Mouse (Mus musculus) left cerebral cortex, adult 18-20 months (tissue): ENCODE results near the gene Gm10320. TPM values are rescaled to one million over a fixed set of nuclear protein-coding genes. Genes with fewer than 3 reads are reported as not detected.

Experiments
- DNase-seq, 2 experiments: peaks; one replicate each; pipeline ENCODE4 v3.0.0; 2021 to 2022; ENCODE audit warnings: low spot score in 2 of 2, mixed read lengths in 1 of 2
- long read RNA-seq, 2 experiments: library from polyadenylated mRNA; stranded (forward); transcript quantifications; one replicate each; pipeline ENCODE4 v2.0.0; 2021
- total RNA-seq, 2 experiments: library from RNA; stranded (reverse); gene quantifications; 2 replicates each; pipeline ENCODE4 v1.2.3; 2021

Gm10320 gene
- total RNA-seq, result not detected
- long read RNA-seq, experiment 1, result 0 reads
- long read RNA-seq, experiment 2, result 0 reads

DNA sequence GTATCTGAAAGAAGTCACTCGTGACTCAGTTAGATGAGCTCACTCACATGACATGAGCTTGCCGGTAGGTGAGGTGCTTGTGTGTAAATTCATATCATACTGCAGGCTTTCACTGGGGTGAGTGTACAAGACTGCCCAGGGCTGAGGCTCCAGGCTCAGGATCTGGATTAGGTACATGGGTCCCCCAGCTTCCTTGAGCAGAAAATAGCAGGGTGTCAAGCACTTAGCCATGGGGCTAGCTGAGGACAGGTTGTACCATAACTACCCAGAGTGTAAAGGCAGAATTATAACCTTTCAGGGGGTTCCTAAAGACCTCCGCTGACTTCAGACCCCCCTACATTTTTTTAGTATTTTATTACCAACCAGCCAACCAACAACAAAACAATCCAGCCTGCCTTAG is at the start of gene Gm10320:
Gene Gm10320, minus strand, starts transcription at position 93 of the 400 bp plus-strand sequence.
- no peak for DNase-seq

DNA sequence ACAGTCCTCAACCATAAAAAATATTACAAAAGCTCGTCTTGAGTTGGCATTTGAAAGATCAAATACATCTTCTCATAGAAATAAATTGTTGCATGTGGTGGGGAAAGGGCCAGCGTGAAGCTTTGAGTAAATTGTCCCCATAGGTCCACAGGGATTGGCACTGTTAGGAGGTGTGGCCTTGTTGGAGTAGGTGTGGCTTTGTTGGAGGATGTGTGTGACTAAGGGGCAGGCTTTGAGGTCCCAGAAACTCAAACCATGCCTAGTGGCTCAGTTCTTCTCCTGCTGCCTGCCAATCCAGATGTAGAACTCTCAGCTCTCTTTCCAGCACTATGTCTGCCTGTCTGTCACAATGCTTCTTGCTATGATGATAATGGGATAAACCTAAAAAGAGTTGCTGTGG is 49.8 kb upstream of the Gm10320 start:
- no peak for DNase-seq

DNA sequence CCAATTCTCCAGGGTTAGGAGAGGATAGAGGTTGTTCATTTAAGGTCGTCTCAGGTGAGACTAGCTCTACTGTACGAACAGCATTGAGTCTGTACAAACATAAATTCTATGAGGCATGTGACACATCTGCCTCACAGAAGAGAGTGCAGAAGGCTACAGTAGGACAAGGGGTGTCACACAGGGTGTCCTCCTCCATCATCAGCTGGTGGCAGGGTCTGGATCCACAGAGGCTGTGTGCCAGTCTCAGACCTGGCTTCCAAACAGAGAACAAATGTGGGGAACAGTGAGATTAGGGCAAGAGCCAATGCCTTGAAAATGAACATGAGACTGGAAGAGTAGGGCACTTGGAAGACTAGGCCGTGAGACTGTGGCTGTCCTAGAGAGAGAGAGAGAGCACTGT is 48.4 kb upstream of the Gm10320 start:
- no peak for DNase-seq

DNA sequence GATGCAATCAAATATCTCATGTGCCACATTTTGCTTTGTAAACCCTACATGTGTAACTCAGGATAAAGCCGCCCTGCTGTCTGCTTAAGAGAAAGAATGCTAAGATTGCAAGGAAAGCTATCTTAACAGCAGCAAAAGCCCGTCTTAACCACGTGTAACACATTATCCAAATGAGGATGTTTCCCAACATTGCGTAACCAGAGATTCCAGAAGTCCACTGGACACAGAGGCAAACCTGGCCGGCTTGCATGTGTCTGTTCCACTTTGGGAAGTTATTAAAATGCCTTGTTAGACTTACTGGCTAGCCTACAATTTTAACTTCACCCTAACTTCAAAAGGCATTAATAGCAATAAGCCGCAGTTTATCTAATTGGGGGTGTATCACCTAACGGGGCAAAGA is 47.5 kb upstream of the Gm10320 start:
- no peak for DNase-seq

DNA sequence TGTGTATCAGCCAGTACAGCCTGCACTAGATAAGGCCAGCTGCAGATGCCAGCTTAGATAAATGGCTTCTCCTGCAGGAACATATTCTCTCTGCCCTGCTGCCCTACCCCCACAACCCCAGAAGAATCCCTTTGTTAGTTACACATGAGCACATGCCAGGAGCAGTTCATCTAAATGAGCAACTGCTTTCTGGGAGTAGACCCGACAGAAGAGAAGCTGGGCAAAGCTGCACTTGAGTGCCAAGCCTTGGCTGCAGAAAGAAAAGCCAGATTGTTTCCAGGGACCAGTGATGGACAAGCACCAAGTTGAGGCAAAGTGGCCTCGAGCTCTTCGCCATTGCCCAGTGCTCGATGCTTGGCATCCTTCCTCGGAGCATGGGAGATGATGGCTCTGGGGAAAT is 46.8 kb upstream of the Gm10320 start:
- no peak for DNase-seq

DNA sequence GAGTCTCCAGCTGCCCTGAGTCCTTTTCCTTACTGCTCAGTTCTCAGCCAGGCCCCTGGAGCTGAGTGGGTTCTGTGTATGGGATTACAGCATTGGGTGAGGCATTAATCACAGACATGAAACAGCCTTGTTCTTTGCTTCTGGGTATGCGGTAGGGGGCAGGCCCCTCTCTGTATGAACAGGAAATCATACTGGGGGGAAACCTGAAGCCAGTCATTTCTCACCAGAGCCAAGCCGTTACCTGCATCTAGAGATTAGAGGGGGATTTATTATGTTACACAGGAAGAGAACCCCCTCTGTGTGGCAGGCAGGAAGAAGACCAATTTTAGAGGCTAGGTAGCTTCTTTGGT is 43.1 kb upstream of the Gm10320 start:
- no peak for DNase-seq

DNA sequence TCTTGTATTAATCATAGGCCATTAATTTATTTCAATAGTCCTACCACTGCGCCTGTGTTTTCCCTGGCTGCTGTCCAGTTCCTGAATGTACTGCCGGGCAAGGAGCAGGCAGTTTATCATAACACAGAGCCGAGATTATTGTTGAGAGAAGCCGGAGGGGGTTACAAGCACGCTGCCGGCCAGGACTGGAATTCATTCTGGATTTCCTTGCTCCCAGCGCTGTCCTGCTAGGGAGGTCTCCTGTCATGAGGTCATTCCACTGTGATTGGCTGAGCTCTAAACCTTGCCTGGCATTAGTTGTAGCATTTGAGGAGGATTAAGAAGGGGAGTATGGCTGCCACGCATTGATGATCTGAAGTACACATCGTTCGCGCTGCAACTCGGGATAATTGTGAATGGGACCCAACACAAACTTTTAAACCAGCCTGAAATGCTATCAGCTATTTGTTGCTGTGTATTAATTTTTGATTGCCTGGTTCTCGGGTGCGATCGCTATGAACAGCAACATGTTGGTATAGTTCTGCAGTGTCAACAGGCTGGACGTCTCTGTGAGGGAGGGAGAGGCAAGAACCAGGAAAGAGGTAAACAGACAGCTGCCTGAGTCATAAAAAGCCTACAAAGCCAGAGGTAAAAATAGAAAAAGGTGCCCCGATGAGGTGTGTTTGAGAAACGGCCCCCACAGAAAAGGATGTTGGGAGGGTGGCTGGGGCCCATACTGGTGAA is 42.5 kb upstream of the Gm10320 start:
- DNase-seq, result peak in 1 of 2 experiments; percentile 3

DNA sequence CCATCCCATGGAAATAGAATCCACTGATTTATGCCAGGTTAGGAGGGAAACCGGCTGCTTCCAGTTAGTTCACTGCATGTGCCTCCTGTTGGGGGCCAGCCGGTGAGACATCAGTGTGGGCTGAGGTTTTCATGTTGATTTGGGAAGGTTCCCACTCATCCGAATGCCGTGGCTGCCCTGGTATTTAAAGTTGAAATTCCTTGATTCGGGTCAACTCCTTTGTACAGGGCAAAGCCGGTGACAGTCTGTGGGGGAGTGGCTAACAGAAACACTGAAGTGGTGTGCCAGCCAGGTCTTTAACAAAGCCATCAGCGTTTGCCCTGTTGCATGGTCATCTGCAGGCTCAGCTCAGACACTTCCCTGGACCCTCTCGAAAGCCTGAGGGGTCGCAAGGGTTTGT is 41.6 kb upstream of the Gm10320 start:
- DNase-seq, result no peak

DNA sequence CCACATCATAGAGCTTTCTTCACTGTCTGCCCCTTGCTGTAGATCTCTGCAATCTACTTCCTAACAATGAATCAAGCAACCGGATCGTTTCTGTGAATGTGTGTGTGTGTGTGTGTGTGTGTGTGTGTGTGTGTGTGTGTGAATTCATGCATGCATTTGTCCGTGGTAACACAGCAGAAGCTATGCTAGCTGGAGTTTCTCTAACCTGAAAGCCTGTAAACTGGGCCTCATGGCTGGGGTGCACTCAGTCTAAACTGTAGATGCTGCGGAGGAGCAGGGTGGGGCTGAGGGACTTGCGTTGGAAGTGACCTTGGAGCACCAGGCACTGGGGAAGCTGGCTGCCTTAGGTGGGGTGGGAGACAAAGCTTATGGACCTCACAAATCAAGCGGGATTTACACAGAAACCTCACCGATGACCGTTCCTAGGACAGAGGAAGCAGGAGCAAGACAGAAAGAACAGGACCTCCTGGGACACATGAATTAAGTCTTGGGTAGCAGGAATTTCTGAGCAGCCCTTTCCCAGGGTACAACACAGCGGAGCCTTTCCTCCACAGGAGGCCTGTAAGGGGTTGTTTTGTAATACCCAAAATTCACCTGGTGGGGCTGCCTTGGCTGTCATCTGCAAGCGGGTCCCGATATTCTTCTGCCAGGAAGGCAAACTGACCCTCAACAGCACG is 41.0 kb upstream of the Gm10320 start:
- DNase-seq, result no peak

DNA sequence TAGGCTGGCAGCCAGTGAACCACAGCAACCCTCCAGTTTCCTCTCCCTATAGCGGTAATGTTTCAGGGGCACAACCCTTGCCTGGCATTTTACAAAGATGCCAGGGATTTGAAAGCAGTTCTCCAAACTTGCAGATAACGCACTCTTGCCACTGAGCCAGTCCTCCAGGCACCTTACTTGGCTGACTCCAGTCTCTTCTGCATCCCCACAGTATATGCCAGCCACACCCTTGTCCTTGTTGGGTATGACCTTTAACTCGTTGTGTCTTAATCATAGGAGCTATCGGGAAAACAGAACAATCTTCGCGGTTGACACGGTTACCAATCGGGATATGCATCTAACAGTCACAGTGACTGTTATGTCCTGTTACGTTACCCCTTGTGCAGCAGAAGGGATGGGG is 40.2 kb upstream of the Gm10320 start:
- DNase-seq, result no peak

DNA sequence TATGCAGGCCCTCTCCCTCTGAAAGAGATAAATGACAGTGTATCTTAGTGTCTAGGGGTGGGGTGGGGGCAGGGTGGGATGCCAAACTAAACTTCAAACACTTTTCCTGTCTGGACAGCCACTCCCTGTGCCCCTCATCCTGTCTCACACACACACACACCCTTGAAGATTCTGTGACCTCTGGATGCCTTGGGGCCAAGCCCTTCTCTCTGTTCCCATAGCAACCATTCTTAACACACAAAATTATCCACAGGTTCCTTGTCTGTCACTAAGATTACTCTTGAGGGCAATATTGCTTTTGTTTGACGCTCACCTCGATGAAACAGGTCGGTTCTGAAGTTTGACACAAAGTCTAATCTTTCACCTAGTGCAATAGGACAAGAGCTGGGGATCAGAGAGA is 39.5 kb upstream of the Gm10320 start:
- DNase-seq, result no peak

DNA sequence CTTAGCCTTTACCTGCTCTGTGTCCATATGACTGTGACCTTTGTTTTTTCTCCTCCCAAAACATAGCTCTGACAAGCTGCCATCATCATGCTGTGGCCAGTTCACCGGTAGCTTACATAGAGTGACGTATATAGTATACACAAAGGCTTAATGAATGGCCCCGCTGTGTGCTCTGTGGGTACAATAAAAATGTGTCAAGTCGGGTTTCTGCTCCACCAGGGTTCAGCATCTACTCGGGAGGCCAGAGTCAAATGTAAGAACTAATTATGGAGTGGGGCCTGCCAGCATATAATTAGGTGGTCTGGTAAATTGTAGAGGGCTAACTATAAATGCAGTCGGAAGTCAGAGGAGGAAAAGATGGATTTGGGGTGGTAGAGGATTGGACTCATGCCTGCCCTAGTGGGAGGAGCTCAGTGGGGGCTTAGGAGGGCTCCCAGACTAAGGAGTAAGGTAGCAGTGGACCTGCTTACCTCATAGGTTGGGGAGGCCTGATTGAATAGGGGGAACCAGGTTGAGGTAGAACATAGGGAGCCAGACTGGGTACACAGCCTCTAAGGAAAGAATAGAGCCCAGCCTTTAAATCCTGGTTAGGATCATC is 32.0 kb upstream of the Gm10320 start:
- no peak for DNase-seq

DNA sequence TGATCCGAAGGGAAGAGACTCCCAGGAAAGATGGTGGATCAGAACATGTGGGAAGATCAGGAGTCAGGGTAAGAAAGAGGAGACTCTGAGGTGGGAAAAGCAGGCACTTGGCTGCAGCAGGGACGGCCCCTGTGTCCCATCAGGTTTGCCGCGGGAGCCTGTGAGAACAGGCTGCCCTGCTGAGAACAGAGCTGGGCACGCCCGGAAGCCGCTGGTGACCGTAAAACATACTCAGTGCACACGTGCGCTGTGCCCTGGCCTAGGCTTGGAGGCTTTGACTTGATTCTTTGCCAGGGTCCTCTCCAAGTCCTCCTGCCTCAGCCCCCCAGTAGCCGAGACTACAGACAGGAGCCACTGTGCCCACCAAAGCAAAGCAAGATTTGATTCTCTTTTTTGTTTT is 26.5 kb upstream of the Gm10320 start:
- no peak for DNase-seq

DNA sequence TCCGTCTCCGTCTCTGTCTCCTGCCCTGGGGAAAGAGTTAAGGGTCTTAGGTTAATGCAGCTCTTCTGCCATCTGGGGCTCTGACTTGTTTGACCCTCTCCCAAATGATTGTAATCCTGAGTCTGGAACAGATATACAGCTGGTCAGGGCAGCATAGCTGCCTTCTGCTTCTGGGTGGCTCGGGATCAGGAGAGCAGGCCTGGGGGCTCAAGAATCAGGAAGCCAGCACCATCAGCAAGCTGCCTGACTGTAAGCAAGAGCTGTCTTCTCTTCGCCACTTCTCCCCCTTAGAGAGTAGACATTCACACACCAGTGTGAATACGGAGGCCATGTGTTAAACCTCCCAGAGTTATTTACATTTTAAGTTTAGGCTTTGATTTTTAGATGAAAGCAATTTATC is 25.9 kb upstream of the Gm10320 start:
- DNase-seq, result no peak

DNA sequence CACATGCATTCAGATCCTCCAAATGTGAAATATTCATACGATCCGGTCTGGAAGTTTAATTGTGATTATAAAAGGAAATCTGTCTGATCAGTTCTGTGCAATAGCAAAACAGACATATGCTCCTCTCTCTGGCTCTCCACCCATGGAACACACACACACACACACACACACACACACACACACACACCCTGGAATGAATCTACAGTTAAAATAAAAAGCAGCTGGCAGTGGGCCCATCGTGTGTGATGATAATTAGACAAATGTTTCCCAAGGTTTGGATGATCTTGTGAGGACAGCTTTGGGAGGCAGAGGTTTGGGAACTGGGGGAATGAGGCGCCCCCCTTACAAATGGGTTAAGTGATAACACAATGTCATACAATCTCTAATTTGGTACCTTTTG is 25.2 kb upstream of the Gm10320 start:
- no peak for DNase-seq

DNA sequence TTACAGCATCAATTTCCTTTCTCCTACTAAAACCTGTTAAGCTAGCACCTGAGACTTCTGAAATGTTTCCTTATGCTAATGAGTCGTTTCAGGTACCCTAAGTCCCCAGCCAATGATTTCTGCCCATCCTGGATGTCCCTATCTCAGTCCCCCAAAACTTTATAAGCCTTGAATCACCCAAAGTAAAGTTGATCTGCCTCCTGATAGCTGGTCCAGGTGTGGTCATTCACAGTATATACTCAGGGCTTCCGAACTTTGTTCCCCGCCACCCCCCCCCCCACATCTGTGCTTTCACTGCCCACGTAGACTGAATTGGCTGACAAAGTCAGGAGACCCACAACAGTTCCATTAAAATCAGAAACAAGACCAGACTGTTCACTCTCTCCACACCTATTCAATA is 20.3 kb upstream of the Gm10320 start:
- no peak for DNase-seq

DNA sequence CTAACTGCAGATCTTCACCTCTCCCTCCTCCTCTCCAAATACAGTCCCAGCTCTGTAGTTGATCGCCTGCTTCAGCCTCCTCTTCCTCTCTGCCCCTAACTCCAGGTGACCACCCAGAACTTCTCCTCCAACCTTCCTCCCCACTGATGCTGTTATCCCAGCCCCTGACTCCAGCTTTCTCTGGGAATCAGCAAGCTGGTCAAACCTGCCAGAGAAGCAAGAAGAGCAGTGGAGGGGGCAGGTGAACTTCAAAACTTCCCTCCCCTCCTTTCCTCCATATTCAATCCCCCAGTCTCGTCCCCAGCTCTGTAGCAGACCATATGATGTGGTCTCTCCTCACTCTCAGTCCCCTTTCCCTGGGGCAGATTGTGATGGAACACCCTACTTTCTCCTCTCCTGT is 15.9 kb upstream of the Gm10320 start:
- DNase-seq, result no peak

DNA sequence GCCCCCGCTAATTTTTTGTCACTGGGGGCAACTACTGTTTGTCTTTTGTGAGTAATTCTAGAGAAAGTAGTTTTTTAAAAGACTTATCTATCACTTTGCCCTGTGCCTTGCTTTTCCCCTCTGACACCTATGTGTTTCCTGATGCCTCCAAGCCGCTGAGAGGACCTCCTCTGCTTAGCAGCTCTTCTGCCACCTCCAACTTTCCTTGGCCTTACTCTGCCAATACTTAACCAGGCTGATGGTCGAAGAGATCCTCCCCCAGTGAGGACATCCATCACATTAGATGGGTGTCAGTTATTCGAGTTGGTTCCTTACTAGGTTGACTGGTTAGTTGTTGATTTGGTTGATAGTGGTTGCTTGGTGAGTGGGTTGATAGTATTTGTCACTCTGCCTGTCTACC is 14.7 kb upstream of the Gm10320 start:
- no peak for DNase-seq

DNA sequence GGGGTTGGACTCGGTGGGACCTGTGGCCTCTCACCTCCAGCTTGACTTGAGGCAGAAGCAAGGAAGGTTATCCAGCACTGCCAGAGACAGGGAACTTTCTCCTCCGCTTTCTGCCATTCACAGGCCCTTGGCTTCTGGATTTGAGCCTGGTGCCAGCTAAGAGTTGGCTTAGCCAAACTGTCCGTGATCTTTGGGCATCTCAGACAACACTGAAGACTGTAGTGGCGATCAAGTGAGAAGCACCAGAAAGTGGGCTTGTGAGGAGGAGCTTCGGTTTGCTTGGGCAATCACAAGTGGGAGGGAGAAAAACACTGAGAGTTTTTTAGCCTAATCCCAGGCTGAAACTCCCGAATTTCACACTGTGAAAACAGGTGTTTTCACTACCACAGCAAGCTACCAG is 14.2 kb upstream of the Gm10320 start:
- no peak for DNase-seq

DNA sequence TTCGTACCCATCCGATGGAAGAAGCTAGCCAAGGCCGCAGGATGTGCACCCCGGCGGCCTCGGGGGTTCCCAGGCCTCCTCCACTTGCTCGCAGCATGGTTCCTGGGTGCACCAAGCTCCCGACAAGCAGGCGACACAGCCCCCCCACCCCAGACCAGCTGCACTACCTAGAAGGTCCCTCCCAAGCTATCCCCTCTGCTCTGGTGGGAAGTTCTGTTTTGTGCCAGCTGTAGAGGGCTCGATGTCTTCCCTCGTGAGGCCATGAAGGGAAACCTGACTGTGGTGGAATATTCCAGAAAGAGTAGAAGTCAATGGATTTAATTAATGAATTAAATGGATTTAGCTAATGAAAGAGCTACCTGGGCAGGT is 13.7 kb upstream of the Gm10320 start:
- DNase-seq, result no peak

DNA sequence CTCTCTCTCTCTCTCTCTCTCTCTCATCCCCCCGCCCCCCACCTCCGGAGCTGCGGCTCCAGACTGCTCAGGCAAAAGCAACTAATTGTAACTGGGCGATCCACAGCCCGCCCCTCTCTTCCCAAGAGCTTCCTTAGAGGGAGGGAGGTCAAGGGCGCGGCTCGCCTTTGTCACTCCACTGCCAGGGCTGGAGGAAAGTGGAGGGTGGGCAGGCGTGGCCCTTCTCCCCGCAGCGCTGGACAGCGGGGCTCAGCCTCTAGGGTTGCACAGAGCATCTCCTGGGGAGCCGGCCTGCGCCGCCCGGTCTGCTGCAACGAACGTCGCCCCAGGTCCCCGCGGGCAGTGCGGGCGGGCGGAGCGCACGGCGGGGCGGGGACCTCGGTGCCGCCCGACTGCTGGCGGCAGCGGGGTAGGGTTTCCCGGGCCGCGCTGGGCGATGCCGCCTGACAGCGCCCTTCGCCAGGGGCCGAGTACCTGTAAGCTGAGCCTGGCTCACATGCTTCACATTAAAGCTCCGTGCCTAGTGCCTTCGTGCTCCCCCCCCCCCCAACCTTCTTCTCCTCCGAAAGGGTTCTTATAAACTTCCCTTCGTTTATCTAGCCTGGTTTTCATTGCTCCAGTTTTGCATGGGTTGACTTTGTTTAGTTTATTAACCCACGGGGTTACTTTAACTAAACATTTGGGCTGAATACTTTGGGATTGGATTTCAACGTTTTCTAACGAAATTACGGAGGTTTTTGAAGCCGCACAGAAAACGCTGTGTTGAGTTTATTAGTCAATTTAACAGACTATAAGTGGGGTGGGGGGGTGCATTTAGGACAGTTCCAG is 13.1 kb upstream of the Gm10320 start:
- no peak for DNase-seq

DNA sequence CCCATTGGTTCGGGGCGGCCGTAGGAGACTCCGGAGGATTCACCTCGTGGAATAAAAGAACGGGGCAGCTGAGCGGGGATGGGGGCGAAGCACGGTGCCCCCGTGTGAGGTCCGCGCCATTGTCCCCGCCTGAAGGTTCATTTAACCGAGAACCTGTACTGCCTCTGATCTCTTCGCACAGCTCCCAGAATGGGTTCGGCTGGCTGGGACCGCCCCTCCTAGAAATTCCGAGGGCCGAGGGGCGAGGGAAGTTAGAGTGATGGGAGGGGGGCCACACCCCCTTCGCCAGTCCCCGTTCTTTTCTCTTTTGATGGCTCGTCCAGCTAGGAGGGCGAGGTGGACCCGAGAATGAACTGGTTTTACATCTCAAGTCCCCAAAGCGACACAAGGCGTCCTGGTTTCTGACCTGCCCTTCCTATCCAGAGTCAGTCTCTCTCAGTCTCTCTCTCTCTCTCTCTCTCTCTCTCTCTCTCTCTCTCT is 12.4 kb upstream of the Gm10320 start:
- DNase-seq, result no peak
